Mouse (Mus musculus): ENCODE results near the gene Aqp5. TPM values are rescaled to one million over a fixed set of nuclear protein-coding genes. Genes with fewer than 3 reads are reported as not detected.

Gene Aqp5
- total RNA-seq (2015) (not detected in 2 replicates), total RNA-seq (2017) (not detected in 2 replicates)

GRCm38 (mm10) chr15:99590429-99591084 is at the start of gene Aqp5:
Gene Aqp5, plus strand, starts transcription at chr15:99590782.
- ATAC-seq (replicated peaks; ENCODE audit: poor library complexity): no peak

GRCm38 (mm10) chr15:99544047-99544446 is 46.5 kb upstream of the Aqp5 start:
- no peak for ATAC-seq (replicated peaks; ENCODE audit: poor library complexity)

GRCm38 (mm10) chr15:99546596-99546995 is 44.0 kb upstream of the Aqp5 start:
- ATAC-seq (replicated peaks; ENCODE audit: poor library complexity): no peak

GRCm38 (mm10) chr15:99547732-99548131 is 42.9 kb upstream of the Aqp5 start:
- no peak for ATAC-seq (replicated peaks; ENCODE audit: poor library complexity)

- no peak for ATAC-seq (replicated peaks; ENCODE audit: poor library complexity)
Measured at GRCm38 (mm10) chr15:99549901-99550300, 40.7 kb upstream of the Aqp5 start.

GRCm38 (mm10) chr15:99553767-99554166 is 36.8 kb upstream of the Aqp5 start:
- ATAC-seq (replicated peaks; ENCODE audit: poor library complexity): no peak

GRCm38 (mm10) chr15:99558947-99559346 is 31.6 kb upstream of the Aqp5 start:
- ATAC-seq (replicated peaks; ENCODE audit: poor library complexity): no peak

GRCm38 (mm10) chr15:99560246-99560645 is 30.3 kb upstream of the Aqp5 start:
- ATAC-seq (replicated peaks; ENCODE audit: poor library complexity): no peak

- no peak for ATAC-seq (replicated peaks; ENCODE audit: poor library complexity)
Measured at GRCm38 (mm10) chr15:99567371-99567770, 23.2 kb upstream of the Aqp5 start.

GRCm38 (mm10) chr15:99568682-99569081 is 21.9 kb upstream of the Aqp5 start:
- no peak for ATAC-seq (replicated peaks; ENCODE audit: poor library complexity)

- ATAC-seq (replicated peaks; ENCODE audit: poor library complexity): no peak
Measured at GRCm38 (mm10) chr15:99569123-99569522, 21.5 kb upstream of the Aqp5 start.

GRCm38 (mm10) chr15:99578802-99579485 is 11.6 kb upstream of the Aqp5 start, which contains the start of gene Aqp2:
Gene Aqp2, plus strand, starts transcription at chr15:99579055.
- ATAC-seq (replicated peaks; ENCODE audit: poor library complexity): no peak

GRCm38 (mm10) chr15:99583463-99584344 is 6.9 kb upstream of the Aqp5 start:
- peak; percentile 39 for ATAC-seq (replicated peaks; ENCODE audit: poor library complexity)

GRCm38 (mm10) chr15:99584407-99585202 is 6.0 kb upstream of the Aqp5 start:
- ATAC-seq (replicated peaks; ENCODE audit: poor library complexity): peak; percentile 42; the same call in 1 of the 2 replicates

GRCm38 (mm10) chr15:99585741-99586140 is 4.8 kb upstream of the Aqp5 start:
- no peak for ATAC-seq (replicated peaks; ENCODE audit: poor library complexity)

- ATAC-seq (replicated peaks; ENCODE audit: poor library complexity): no peak
Measured at GRCm38 (mm10) chr15:99586525-99586924, 4.1 kb upstream of the Aqp5 start.

- ATAC-seq (replicated peaks; ENCODE audit: poor library complexity): no peak
Measured at GRCm38 (mm10) chr15:99589237-99589636, 1.3 kb upstream of the Aqp5 start.

- no peak for ATAC-seq (replicated peaks; ENCODE audit: poor library complexity)
Measured at GRCm38 (mm10) chr15:99589704-99590103, 878 bp upstream of the Aqp5 start.

GRCm38 (mm10) chr15:99592177-99592576 is 1.6 kb downstream of the Aqp5 start:
- ATAC-seq (replicated peaks; ENCODE audit: poor library complexity): no peak

- ATAC-seq (replicated peaks; ENCODE audit: poor library complexity): no peak
Measured at GRCm38 (mm10) chr15:99592877-99593276, 2.3 kb downstream of the Aqp5 start.

- no peak for ATAC-seq (replicated peaks; ENCODE audit: poor library complexity)
Measured at GRCm38 (mm10) chr15:99594951-99595350, 4.4 kb downstream of the Aqp5 start.

All from megakaryocyte progenitor cell, adult 5-6 weeks (primary cell).